Mouse (Mus musculus): Measurements from ENCODE around the gene Srsf10. TPM values are rescaled to one million over a fixed set of nuclear protein-coding genes. Genes with fewer than 3 reads are reported as not detected.

Srsf10 gene
- total RNA-seq, 2 experiments from 2014 or later = 145 to 183 TPM

GRCm38 (mm10) chr4:135912164-135912563 is 56.6 kb downstream of the Srsf10 start:
- DNase-seq (ENCODE audit: low spot score in 2 of 2) = no peak

- DNase-seq (ENCODE audit: low spot score in 2 of 2) = no peak
Measured at GRCm38 (mm10) chr4:135912835-135913234, 57.3 kb downstream of the Srsf10 start.

GRCm38 (mm10) chr4:135913433-135913832 is 57.9 kb downstream of the Srsf10 start:
- no peak for DNase-seq (ENCODE audit: low spot score in 2 of 2)

GRCm38 (mm10) chr4:135918635-135919279 is 63.2 kb downstream of the Srsf10 start:
- no peak for DNase-seq (ENCODE audit: low spot score in 2 of 2)

- DNase-seq (ENCODE audit: low spot score in 2 of 2) = no peak
Measured at GRCm38 (mm10) chr4:135919280-135919639, 63.7 kb downstream of the Srsf10 start.

Other genes with a start within 250 kb of the Srsf10 start
- gene Ifnlr1, start 169.5 kb upstream of the Srsf10 start, total RNA-seq (2021) = 1 to 10 TPM in 1 of 2 experiments, under 1 TPM in 1; 0.68 to 1.1 TPM
- gene Il22ra1, start 127.6 kb upstream of the Srsf10 start, total RNA-seq (2021) = 1 to 10 TPM; 3.7 to 3.8 TPM
- gene Myom3, start 96.0 kb upstream of the Srsf10 start, total RNA-seq (2021) = 1 to 10 TPM; 3.5 to 9.2 TPM
- 100 to 1,000 TPM; 152 to 159 TPM for gene Pnrc2, start 18.1 kb downstream of the Srsf10 start, total RNA-seq (2021)
- gene Cnr2, start 39.6 kb downstream of the Srsf10 start, total RNA-seq (2021) = 1 to 10 TPM; 3.8 to 4.1 TPM
- gene Fuca1, start 65.0 kb downstream of the Srsf10 start, total RNA-seq (2021) = 10 to 100 TPM; 88.2 to 99.0 TPM
- gene Hmgcl, start 90.7 kb downstream of the Srsf10 start, total RNA-seq (2021) = 10 to 100 TPM; 48.9 to 65.6 TPM
- 10 to 100 TPM; 17.7 to 24.6 TPM for gene Gale, start 108.0 kb downstream of the Srsf10 start, total RNA-seq (2021)
- gene Lypla2, start 116.9 kb downstream of the Srsf10 start, total RNA-seq (2021) = 10 to 100 TPM; 64.7 to 65.4 TPM
- gene Pithd1, start 131.5 kb downstream of the Srsf10 start, total RNA-seq (2021) = 10 to 100 TPM; 35.2 to 39.2 TPM
- gene Eloa, start 166.0 kb downstream of the Srsf10 start, total RNA-seq (2021) = 10 to 100 TPM; 50.6 to 50.7 TPM
- 100 to 1,000 TPM; 700 to 707 TPM for gene Rpl11, start 197.7 kb downstream of the Srsf10 start, total RNA-seq (2021)